Mouse (Mus musculus) heart, embryonic 14.5 days (tissue): ENCODE data around the gene Syn3. TPM values are rescaled to one million over a fixed set of nuclear protein-coding genes. Genes with fewer than 3 reads are reported as not detected.

ENCODE experiments used
- ATAC-seq: fragments of 200-750 bp; cut with Nextera tagmentation; 2 replicates; pipeline ENCODE4 v1.8.0; 2017; ENCODE audit warnings: low read depth, moderate TSS enrichment; ENCODE audit not compliant: insufficient number of reproducible peaks, insufficient read depth, low FRiP score
- H3K27ac ChIP-seq, 2 experiments: fragments of 200-500 bp in 1 of 2; fragments of 300-500 bp in 1 of 2; sonication (generic) in 1 of 2; replicated peaks in 1 of 2; 2 replicates each; pipeline ENCODE4 v1.5.1; 2012 to 2014; ENCODE audit warnings: low read depth in 2 of 2, low read length in 2 of 2, control low read depth in 1 of 2, mild to moderate bottlenecking in 1 of 2, mixed read lengths in 1 of 2; ENCODE audit not compliant: control insufficient read depth in 1 of 2, insufficient read depth in 1 of 2
- H3K27me3 ChIP-seq: fragments of 300-500 bp; sonication (generic); 2 replicates; pipeline ENCODE4 v1.6.1; 2014; ENCODE audit warnings: mild to moderate bottlenecking, low read length, control low read depth; ENCODE audit not compliant: control insufficient read depth, insufficient read depth
- H3K36me3 ChIP-seq: fragments of 300-500 bp; sonication (generic); 2 replicates; pipeline ENCODE4 v1.6.1; 2014; ENCODE audit warnings: mild to moderate bottlenecking, control low read depth, low read length, mixed read lengths; ENCODE audit not compliant: control insufficient read depth, insufficient read depth
- H3K4me1 ChIP-seq, 2 experiments: fragments of 200-500 bp in 1 of 2; fragments of 300-500 bp in 1 of 2; sonication (generic) in 1 of 2; 2 replicates each; pipeline ENCODE4 v1.6.1; 2012 to 2014; ENCODE audit warnings: low read length in 2 of 2, control low read depth in 1 of 2, mixed read lengths in 1 of 2; ENCODE audit not compliant: control insufficient read depth in 2 of 2, insufficient read depth in 2 of 2
- H3K4me2 ChIP-seq: fragments of 300-500 bp; sonication (generic); 2 replicates; pipeline ENCODE4 v1.6.1; 2014; ENCODE audit warnings: mild to moderate bottlenecking, low read length
- H3K4me3 ChIP-seq, 2 experiments: fragments of 200-500 bp in 1 of 2; fragments of 300-500 bp in 1 of 2; sonication (generic) in 1 of 2; 2 replicates each; pipeline ENCODE4 v1.5.1; 2012 to 2014; ENCODE audit warnings: low read length in 2 of 2, mild to moderate bottlenecking in 2 of 2, control low read depth in 1 of 2, low read depth in 1 of 2, moderate library complexity in 1 of 2; ENCODE audit not compliant: control insufficient read depth in 1 of 2, insufficient read depth in 1 of 2
- H3K9ac ChIP-seq: fragments of 300-500 bp; sonication (generic); 2 replicates; pipeline ENCODE4 v1.6.1; 2014; ENCODE audit warnings: mild to moderate bottlenecking, low read length
- H3K9me3 ChIP-seq: fragments of 300-500 bp; sonication (generic); 2 replicates; pipeline ENCODE4 v1.6.1; 2016; ENCODE audit warnings: low read length, control low read depth; ENCODE audit not compliant: control insufficient read depth
- WGBS: fragments of 180-500 bp; shearing (Covaris S2); extraction: QIAGEN DNeasy Blood & Tissue Kit; methylation state at CpG from one replicate; pipeline ENCODE4 v1.1.7; 2014; 5-methylcytosine and 5-hydroxymethylcytosine counted together
- polyA plus RNA-seq: library from polyadenylated mRNA; unstranded; fragments of >200 nt; fragmentation: Nextera tagmentation; extraction: Ambion mirVana; gene quantifications from 2 replicates; pipeline ENCODE4 v1.2.1, GENCODE M21; 2014

Syn3 gene
- polyA plus RNA-seq, 1 experiment from 2014 or later = 1.1 TPM

DNA sequence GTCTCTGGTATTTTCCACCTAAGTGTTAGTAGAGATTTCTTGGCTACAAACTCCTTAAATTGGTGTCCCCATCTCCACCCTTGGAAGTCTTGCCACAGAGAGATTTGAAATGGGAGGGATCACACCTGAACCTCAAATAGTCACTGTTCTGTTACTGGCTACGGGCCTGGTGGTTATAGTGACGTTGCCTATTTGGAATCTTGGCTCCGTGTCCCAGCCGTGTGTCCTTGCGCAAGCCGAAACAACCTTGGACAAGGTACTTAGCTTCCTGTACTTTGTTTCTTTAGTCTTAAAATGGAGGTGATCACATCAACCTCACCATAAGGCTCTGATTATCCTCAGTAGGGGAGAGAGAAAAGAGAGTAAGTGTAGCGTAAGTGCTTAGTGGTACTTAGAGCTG is 212.2 kb downstream of the Syn3 start:
- H3K4me1 ChIP-seq = no peaks in the 10 kb centered on the region
- ATAC-seq = no peak
- no peak overlapping the region for H3K9ac ChIP-seq
- H3K4me2 ChIP-seq = no peak overlapping the region
- H3K9me3 ChIP-seq = peaks cover 2% of the 10 kb centered on the region; the same call in 1 of the 2 replicates
- 85% methylated on average over 7 of the region's 7 CpGs for WGBS
- no peaks in the 10 kb centered on the region for H3K27me3 ChIP-seq
- H3K36me3 ChIP-seq = no peaks in the 10 kb centered on the region
- H3K27ac ChIP-seq = no peak overlapping the region
- no peak overlapping the region for H3K4me3 ChIP-seq

DNA sequence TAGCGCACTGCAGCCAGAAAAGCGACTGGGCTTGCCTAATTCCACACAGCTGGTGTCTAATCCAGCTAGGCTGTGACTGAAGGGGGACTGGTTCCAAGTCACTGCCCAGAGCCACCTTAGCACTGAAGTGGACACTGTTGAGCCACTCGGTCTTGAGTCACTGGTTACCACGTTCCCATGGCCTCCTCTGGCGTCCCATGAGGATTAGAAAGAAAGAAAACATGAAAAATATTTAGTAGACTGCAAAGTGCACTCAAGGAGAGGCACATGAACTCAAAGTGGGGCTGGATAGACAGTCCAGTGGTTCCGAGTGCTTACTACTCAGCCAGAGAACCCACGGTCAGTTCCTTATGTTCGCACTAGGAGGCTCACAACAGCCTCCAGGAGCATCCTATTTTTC is 217.5 kb downstream of the Syn3 start:
- Histone ChIP-seq H3K4me3 (no peak overlapping the region), H3K36me3 (no peaks in the 10 kb centered on the region), H3K9ac (no peak overlapping the region), H3K4me2 (no peak overlapping the region), H3K27ac (no peak overlapping the region), H3K9me3 (no peaks in the 10 kb centered on the region), H3K4me1 (no peaks in the 10 kb centered on the region), H3K27me3 (no peaks in the 10 kb centered on the region)
- ATAC-seq = no peak
- whole genome bisulfite sequencing = 87% methylated on average over 8 of the region's 8 CpGs

DNA sequence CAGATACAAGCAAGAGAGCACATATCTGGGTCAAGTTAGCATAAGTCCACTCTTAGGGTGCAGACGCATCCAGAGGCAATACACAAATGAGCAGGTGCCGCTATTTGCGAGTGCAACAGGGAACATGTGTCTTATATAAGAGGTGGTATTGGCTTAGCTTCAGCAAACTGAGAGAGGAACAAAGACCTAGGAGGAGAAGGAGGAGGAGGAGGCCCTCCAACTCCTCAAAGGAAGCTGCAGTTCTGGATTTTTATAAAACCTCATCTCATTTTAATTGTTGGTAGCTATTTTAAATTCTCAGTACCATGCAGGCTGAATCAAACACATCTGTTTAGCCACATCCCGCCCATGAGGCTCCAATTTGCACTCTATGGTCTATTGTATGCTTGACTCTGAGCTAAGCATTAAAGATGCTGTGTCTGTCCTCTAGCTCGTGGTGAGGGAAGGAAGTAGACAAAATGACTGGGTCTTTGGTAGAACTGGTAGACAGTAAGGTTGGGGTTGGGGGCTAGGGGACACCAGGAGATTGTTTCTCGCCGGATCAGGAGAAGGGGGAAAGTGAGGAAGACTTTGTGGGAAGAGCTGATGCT is 219.0 kb downstream of the Syn3 start:
- Histone ChIP-seq H3K4me2 (no peak overlapping the region), H3K4me1 (no peaks in the 10 kb centered on the region), H3K27me3 (no peaks in the 10 kb centered on the region), H3K27ac (no peak overlapping the region), H3K9ac (no peak overlapping the region), H3K9me3 (no peaks in the 10 kb centered on the region), H3K36me3 (no peaks in the 10 kb centered on the region), H3K4me3 (no peak overlapping the region)
- ATAC-seq = no peak
- 85% methylated on average over 7 of the region's 7 CpGs for WGBS

- Histone ChIP-seq H3K4me1 (peaks cover 0 to 5% of the 10 kb centered on the region in 2 experiments; a peak in 1 of 4 replicates), H3K4me2 (no peak overlapping the region), H3K27ac (no peak overlapping the region), H3K9ac (no peak overlapping the region), H3K36me3 (no peaks in the 10 kb centered on the region), H3K27me3 (no peaks in the 10 kb centered on the region), H3K9me3 (no peaks in the 10 kb centered on the region), H3K4me3 (no peak overlapping the region)
- no peak for ATAC-seq
- 64% methylated on average over 2 of the region's 2 CpGs for WGBS
Observed at GRCm38 (mm10) chr10:86278481-86278880, 220.2 kb downstream of the Syn3 start.

GRCm38 (mm10) chr10:86277327-86277726 is 221.4 kb downstream of the Syn3 start:
- H3K4me3 ChIP-seq = no peak overlapping the region
- H3K36me3 ChIP-seq = no peaks in the 10 kb centered on the region
- no peaks in the 10 kb centered on the region for H3K27me3 ChIP-seq
- H3K9me3 ChIP-seq = no peaks in the 10 kb centered on the region
- peaks cover 0 to 8% of the 10 kb centered on the region in 2 experiments; a peak in 1 of 4 replicates for H3K4me1 ChIP-seq
- no peak overlapping the region for H3K9ac ChIP-seq
- no peak for ATAC-seq
- no peak overlapping the region for H3K27ac ChIP-seq
- 82% methylated on average over 5 of the region's 5 CpGs for WGBS
- no peak overlapping the region for H3K4me2 ChIP-seq

- Histone ChIP-seq H3K9ac (no peak overlapping the region), H3K27me3 (no peaks in the 10 kb centered on the region), H3K4me1 (peaks cover 0 to 8% of the 10 kb centered on the region in 2 experiments; a peak in 1 of 4 replicates), H3K36me3 (no peaks in the 10 kb centered on the region), H3K9me3 (no peaks in the 10 kb centered on the region), H3K27ac (no peak overlapping the region), H3K4me2 (no peak overlapping the region), H3K4me3 (no peak overlapping the region)
- no peak for ATAC-seq
- 82% methylated on average over 5 of the region's 5 CpGs for WGBS
Observed at GRCm38 (mm10) chr10:86275585-86275984, 223.1 kb downstream of the Syn3 start.

GRCm38 (mm10) chr10:86273410-86274191 is 225.1 kb downstream of the Syn3 start:
- Histone ChIP-seq H3K36me3 (no peaks in the 10 kb centered on the region), H3K27ac (peak overlapping the region; percentile 18 to 62), H3K4me1 (peaks cover 0 to 8% of the 10 kb centered on the region in 2 experiments; a peak in 1 of 4 replicates), H3K9ac (no peak overlapping the region), H3K4me2 (no peak overlapping the region), H3K27me3 (no peaks in the 10 kb centered on the region), H3K9me3 (no peaks in the 10 kb centered on the region), H3K4me3 (no peak overlapping the region)
- 53% methylated on average over 19 of the region's 19 CpGs for WGBS
- peak; percentile 64 for ATAC-seq
